Mouse (Mus musculus) brain, adult 2 months (tissue): Measurements from ENCODE around the gene Cntnap2.

Experiments used
- DNase-seq: peaks from one replicate; pipeline ENCODE4 v3.0.0; 2011; ENCODE audit warnings: low read depth, low spot score

Gene Cntnap2

GRCm38 (mm10) chr6:46675621-46676020 is 1616.5 kb downstream of the Cntnap2 start:
- DNase-seq, result no peak

- DNase-seq, result peak; percentile 27
These were observed 1637.0 kb downstream of the Cntnap2 start for GRCm38 (mm10) chr6:46696187-46696586.

GRCm38 (mm10) chr6:46699343-46699742 is 1640.2 kb downstream of the Cntnap2 start:
- DNase-seq, result peak; percentile 77

- DNase-seq, result peak; percentile 95
These were observed 1645.4 kb downstream of the Cntnap2 start for GRCm38 (mm10) chr6:46704293-46705170.

DNA sequence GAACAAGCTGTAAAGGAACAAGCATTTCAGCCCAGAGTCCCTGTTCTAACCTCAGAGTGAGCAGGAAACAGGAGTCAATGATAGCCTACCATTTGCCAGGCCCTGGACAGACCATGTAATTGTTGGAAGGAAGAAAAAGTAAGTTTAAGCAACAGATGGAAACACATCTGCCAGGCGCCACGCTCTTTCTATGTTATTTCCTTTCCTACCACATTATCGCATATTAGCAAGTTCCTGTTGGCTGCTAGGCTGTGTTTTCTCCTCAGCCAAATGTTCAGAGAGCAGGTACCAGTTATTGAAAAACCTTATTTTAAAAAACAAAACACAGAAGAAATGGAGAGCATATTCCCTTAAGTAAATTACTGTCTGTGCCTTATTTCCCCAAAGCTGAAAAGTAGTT is 1646.8 kb downstream of the Cntnap2 start:
- DNase-seq, result peak; percentile 66

DNA sequence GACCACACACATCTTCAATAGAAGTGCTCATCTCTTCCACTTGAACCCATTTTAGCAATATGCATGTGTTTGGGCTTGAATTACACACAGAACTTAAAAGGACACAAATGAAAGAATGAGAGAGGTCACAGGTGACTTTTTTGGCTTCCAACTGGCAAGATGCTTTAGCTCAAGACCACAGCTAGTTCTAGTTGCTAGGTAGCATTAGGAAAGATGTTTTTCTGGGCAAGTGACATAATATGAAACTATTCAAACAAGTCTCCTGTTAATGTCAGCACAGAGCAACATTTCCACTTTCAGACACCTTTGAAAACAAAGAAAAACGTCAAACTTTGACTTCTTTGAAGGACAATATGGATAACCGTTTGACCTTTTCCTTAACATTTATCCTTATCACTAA is 1657.4 kb downstream of the Cntnap2 start:
- no peak for DNase-seq

GRCm38 (mm10) chr6:46733794-46734193 is 1674.6 kb downstream of the Cntnap2 start:
- peak; percentile 24 for DNase-seq

DNA sequence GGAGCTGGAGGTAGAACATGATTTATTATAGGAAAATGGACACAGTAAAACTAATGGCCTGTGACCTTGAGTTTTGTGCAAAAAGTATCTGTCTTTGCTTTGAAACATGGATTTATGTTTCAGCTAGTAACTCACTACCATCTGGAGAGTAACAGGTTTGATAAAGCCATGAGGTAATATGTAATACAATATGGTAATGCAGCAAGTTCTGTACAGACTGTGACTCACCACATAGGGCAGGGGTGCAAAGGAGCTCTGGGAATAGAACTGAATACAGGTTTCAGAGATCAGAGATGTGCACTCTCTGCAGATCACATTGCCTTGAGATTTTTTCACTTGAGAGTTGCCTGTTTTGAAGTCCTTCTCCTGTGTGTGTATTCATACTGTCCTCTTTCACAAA is 1689.3 kb downstream of the Cntnap2 start:
- no peak for DNase-seq

GRCm38 (mm10) chr6:46763481-46763880 is 1704.3 kb downstream of the Cntnap2 start:
- DNase-seq, result no peak

- no peak for DNase-seq
These were observed 1715.4 kb downstream of the Cntnap2 start for GRCm38 (mm10) chr6:46774529-46774928.

DNA sequence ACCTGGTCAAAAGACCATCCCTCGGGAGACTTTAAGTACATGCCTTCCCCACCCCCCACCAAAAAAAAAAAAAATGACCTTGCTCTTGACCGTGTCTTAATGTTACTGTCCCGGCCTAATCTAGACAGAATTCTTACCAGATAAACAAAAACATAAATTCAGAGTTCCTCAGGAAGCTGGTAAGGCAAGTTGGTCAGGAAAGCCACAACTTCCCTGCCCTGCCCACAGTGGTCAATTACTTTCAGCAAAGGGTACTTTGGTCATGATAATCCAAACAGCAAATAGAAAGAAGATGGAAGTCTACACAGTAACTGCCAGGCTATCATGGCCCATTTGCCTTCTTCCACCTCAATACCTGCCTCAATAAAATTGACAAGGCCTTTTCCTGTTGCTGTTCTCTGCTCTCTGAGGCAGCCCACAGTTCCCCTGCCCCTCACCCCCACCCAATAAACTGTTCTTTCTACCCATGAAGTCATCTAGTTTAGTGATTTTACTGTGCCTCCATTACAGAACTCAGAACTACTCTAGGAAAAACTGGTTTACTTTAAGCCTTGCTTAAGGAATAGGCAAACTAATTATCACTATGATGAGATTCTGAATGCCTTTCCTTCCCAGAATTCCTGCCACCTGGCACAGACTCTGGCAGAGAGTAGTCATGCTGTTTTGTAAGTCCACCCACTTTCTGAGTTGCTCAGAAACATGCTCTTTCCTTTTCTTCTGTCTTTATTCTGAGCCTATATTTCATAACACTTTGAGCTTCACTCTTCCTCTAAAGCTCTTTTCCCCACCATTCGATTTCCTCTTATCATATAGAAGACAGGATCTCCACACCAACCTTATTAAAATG is 1743.3 kb downstream of the Cntnap2 start:
- DNase-seq, result peak; percentile 78

GRCm38 (mm10) chr6:46856635-46857034 is 1797.5 kb downstream of the Cntnap2 start:
- DNase-seq, result no peak

- peak; percentile 10 for DNase-seq
These were observed 1801.9 kb downstream of the Cntnap2 start for GRCm38 (mm10) chr6:46861076-46861475.

DNA sequence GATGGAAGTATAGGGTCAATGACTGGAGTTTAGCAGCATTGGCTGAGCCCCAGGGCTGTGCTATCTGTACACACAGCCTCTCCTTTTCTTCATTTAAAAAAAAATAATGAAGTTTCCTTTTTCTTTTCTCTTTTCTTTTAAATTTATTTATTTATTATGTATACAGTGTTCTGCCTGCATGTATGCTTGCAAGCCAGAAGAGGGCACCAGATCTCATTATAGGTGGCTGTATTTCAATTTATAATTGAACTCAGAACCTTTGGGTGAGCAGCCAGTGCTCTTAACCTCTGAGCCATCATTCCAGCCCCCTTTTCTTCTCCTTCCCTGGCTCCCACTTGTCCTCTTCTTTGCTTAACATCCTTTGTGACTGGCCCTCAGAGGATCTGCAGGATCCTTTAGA is 1807.2 kb downstream of the Cntnap2 start:
- DNase-seq, result no peak

- DNase-seq, result no peak
These were observed 1827.1 kb downstream of the Cntnap2 start for GRCm38 (mm10) chr6:46886230-46886629.

- DNase-seq, result no peak
These were observed 1850.0 kb downstream of the Cntnap2 start for GRCm38 (mm10) chr6:46909167-46909566.

GRCm38 (mm10) chr6:46918701-46919274 is 1859.6 kb downstream of the Cntnap2 start:
- DNase-seq, result peak; percentile 55

GRCm38 (mm10) chr6:46919973-46920372 is 1860.8 kb downstream of the Cntnap2 start:
- DNase-seq, result no peak

- no peak for DNase-seq
These were observed 1865.6 kb downstream of the Cntnap2 start for GRCm38 (mm10) chr6:46924709-46925108.

DNA sequence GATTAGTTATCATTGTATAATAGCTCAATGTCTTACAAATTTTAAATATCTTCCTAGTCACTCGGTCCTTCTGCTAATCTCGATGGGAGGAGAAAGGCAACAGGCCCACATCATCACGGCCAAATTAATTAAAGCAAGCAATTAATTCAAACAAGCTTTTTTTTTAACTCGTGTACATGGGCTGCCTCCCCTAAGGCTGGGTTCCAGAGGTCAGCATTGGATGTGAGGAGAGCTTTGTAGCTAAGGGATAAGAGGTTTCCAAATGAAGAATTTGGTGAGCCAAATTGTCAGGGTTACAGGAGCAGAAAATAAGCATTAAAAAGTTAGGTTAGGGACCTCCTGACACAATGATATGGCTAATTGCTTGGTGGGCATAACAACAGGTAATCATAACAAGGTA is 1886.5 kb downstream of the Cntnap2 start:
- DNase-seq, result no peak

GRCm38 (mm10) chr6:46961022-46961686 is 1902.0 kb downstream of the Cntnap2 start:
- peak; percentile 89 for DNase-seq

- no peak for DNase-seq
These were observed 1904.1 kb downstream of the Cntnap2 start for GRCm38 (mm10) chr6:46963261-46963660.
